Mouse (Mus musculus): ENCODE measurements around the gene Megf11.

The Megf11 gene

DNA sequence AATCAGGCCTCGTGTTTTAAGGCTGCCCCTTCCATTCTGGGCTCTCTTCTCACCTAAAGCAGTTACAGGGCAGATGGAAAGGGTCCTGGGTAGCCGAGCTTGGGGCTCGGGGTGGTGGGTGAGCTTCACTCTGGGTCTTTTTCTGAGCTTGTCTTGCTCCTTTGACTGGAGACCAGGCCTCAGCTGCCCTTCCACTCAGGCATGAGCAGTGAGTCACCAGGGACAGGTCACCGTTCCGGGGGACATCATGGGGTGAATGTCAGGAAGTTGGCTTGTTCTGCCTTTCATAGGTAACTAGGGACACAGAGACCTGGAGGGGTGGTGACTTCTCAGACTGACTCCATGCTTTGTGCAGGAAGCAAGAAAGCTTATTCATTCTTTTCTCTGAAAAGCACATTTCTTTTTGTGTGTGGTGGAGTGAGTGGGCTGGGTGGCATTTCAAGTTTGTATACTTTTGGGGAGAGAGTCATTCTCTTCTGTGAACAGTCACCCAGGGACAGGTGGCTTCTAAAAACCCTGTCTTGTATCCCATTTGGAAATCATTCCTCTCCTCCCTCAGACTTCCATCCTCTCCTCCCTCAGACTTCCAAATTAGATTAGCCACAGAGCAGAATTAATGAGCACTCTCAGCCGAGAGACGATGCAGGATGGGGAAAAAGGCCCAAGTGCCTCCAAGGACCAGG is 10.0 kb downstream of the Megf11 start:
- no peak for DNase-seq

GRCm38 (mm10) chr9:64397108-64397507 is 11.7 kb downstream of the Megf11 start:
- peak; percentile 8 to 20 for DNase-seq

DNA sequence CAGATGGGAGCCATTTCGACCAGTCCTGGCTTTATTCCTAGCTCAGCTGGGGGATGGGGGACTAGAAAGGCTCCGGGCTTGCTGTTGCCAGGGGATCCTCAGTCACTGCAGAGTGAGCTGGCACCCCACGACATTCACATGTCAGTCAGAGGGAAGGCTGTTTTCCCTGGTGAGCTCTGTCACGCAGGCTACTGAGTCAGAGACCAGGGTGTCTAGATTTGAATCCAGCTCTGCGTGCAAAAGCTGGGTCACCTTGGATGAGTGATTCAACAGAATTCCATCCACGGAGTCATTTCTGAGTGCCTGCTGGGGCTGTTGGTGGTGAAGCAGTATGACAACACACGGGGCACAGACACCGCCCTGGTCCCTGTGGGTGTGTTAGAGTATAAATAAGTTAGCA is 13.7 kb downstream of the Megf11 start:
- DNase-seq, result no peak

DNA sequence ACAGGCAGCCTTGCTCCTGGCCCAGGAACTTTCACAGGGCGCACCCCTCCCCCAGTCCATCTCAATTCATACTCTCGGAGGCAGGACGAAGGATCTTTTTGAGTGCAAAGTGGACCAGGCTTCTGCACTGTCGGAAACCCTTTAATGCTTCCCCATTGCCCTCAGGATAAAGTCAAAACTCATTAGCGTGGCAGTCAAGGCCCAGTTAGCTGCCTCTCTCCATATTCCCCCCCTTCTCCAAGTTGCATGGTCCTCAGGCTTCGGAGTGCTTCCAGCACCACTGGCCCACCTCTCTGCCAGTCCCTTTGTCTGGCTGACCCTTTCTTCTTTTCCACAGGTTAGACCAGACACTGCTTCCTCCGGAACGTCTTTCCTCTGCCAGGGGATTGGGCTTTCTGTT is 16.7 kb downstream of the Megf11 start:
- no peak for DNase-seq

DNA sequence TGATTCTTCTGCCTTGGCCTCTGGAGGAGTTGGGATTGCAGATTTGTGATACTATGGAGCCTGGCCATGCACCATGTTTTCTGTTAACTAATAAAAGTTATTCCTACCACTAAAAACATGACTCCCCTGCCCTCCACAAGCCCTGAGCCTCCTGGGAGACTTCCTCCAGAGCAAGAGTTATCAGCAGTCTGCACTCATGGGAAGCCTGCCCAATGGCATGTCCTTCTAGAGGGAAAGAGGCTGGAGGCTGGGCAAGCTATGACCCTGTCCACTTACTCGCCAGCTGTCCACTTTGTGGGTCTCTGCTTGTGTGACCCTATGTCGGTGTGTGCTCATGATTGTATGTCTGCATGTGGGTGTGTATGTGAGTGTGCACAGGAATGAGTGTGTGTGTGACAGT is 21.4 kb downstream of the Megf11 start:
- no peak for DNase-seq

DNA sequence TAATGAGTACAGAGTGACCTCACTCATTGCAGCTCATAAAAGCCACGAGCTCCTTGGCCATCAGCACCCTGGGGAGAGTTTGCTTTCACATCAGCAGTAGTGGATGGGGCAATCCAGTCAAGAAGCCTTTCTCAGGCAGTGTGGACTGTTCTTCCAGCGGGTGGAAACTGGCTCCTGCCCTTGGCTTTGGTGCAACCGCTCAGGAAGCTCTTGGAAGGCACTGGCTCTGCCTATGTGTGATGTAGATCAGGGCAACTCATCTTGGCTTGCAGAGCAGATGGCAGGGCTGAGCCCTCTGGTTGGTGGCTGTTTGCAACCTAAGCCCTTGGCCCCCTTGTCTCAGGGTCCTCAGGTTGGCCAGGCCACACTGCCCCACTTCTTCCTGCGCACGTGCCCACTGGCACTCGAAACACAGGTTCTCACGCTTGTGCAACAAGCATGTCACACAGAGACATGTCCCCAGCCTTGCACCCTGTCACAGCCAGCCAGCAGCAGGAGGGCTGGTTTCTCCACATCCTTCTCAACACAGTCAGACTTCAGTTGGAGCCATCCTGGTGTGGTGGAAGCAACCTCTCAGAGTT is 22.1 kb downstream of the Megf11 start:
- DNase-seq, result no peak

DNA sequence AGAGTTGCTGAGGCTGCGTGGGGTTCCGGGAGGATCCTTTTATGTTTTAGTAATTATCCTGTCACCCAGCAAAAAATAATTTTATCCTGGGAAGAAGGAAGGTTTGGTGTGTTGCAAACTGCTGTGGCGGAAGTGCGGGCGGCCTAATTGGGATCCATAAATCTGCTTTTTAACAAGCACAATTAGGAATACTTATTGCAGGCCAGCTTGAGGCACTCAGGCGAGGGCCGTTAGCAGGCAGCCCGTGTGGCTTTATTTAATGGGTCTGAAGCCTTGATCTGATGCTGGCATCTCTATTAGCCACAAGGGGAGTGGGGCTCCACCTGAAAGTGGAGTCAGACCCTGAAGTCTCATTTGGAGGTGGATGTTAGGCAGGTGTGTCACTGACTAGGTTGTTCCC is 23.4 kb downstream of the Megf11 start:
- no peak for DNase-seq

- no peak for DNase-seq
Measured at GRCm38 (mm10) chr9:64420471-64420870, 35.0 kb downstream of the Megf11 start.

DNA sequence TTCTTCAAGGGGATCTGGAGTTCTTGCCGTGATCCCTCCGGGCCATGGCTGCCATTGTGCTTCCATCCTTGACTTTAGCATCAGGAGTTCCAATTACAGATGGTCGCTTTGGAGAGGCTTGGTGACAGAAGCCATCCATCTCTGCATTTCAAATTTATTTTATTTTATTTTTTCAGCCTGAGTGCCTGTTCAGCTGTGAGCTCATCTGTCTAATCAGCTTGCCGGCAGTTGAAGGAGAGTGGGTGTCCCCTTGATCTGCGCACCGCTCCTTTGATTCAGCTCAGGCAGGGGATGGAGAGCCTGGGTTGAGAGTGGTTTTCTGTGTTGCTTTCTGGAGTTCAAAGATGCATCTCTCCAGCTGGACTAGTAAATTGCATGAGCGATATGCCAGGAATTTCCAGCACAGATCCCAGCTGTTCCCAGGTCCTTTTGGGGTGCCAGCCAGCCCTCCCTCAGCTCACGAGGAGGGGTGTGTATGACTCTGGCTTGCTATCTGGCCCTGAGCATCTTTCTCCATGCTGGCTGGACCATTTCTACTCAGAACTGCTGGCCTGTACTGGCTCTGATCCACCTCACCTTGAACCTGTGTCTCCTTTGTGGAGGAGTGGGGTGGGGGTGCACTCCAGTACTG is 36.7 kb downstream of the Megf11 start:
- DNase-seq, result no peak

GRCm38 (mm10) chr9:64423912-64424311 is 38.5 kb downstream of the Megf11 start:
- no peak for DNase-seq

DNA sequence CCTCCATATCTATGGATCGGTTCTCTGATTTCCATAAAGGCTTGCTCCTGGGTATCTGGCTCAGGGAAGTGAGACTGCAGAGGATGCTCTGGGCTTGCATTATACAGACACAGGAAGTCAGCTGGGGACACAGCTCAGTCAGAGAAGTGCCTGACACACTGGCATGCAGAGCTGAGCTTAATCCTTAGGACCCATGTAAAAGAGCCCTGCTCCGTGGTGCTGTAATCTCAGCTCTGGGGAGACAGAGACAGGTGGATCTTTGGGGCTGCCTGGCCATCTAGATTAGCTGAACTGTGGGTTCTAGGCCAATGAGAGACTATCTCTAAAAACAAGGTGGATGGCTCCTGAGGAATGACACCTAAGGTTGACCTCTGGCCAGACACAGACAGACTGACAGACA is 50.7 kb downstream of the Megf11 start:
- DNase-seq, result no peak

GRCm38 (mm10) chr9:64440101-64440500 is 54.7 kb downstream of the Megf11 start:
- no peak for DNase-seq

- no peak for DNase-seq
Measured at GRCm38 (mm10) chr9:64445981-64446380, 60.6 kb downstream of the Megf11 start.

- DNase-seq, result no peak
Measured at GRCm38 (mm10) chr9:64447070-64447469, 61.6 kb downstream of the Megf11 start.

DNA sequence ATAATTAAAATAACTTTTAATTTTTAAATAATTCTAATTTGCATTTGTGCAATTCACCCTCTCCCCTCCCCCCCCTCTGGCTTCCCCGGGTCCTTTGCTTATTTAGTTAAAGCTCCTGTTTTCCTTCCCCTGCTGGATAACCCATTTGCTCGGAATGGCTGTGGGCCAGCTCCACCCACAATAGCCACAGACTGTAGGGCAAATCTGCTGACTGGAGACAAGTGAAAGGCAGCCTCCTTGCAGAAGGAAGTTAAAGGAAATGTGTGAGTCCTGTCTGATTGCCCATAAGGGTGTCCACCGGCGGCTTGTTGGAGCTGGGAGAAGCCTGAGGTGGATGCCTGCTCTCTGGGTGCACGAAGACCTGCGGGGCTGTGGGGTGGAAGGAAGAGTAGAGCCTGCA is 62.1 kb downstream of the Megf11 start:
- no peak for DNase-seq

DNA sequence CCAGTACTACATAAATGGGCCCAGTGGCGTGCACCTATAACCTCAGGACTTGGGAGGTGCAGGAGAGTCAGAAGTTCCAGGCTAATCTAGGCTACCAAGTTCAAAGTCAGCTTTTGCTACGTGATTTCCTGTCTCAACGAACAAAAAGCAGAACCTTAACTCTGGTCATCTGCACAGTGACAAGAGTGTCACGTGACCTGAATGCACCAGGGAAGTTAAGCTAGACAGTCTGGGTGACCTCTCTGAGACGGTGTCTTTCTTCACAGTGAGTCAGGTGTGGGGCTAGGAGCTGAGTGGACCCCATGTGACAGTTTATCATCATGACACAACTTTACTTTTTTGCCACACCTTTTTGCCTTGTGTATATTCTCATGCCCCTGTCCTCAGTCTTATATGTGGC is 67.3 kb downstream of the Megf11 start:
- DNase-seq, result no peak

DNA sequence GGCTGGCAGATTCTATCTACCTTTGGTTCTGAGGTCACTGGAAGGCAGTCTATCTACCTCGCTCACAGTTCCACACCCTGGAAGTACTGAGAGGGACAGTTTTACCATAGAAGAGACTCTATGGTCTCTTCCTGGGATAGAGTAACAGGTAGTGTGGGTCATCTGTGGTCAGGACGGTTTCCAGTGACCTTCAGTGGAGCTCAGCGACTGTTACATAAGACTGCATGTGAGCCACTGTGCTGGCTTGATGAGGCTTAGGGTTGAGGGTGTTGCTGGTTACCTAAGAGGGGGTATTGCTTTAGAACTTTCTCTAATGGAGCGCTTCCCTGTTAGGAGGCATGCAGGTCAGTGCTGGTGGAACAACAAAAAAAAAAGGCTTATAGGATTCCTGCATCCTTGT is 68.8 kb downstream of the Megf11 start:
- no peak for DNase-seq

GRCm38 (mm10) chr9:64455910-64456309 is 70.5 kb downstream of the Megf11 start:
- DNase-seq, result no peak

- no peak for DNase-seq
Measured at GRCm38 (mm10) chr9:64457596-64457995, 72.2 kb downstream of the Megf11 start.

DNA sequence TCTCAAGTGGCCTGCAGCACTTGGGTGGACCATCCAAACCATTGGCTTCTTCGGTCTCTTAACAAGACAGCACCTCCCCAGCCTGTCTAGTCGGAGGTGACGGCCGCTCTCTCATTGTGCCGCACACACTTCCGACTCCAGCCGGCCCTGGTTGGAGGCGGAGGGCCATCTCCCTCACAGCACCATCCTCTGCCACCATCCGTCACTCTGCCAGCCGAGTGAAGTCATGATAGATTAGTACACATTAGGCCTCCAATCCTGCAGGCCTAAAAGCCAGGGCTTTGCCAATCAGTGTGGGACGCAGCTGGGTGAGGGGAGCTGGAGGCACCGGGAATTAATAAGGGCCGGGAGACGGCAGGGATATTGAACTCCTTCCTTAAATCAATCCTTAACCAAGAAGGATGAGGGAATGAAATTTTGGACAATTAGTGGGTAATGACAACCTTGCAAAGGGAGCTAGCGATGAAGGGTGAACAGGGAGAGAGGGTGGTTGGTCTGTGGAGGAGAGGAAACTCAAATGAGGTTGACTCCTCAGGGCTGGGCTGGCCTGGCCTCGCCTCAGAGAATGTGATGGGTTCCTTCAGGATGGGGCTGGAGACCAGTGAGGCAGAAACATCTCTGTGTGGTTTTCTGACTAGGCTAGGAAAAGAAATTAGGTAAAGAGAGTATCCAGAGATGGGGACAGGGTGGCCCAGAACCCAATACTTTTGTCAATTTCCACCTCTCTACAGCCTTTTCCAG is 76.3 kb downstream of the Megf11 start:
- no peak for DNase-seq

GRCm38 (mm10) chr9:64462870-64463269 is 77.4 kb downstream of the Megf11 start:
- no peak for DNase-seq

DNA sequence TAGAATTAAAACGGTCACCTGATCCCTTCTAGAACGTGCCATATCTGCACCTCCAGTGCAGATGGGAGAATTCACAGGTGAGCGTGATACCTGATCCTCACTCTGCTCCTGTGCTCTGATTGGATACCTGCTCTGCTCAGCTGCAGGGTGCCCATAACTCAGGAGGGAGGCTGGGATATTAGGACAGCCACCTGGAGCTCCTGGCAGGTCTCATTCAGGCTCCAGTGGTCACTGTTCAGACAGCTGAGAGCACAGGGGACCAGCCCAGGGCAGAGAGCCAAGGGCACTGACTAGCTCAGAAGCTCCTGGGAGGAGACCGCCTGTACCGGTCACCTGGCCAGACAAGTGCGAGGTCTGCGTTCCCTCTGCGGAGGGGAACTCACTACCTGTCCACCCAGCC is 80.7 kb downstream of the Megf11 start:
- DNase-seq, result no peak

GRCm38 (mm10) chr9:64466564-64466963 is 81.1 kb downstream of the Megf11 start:
- no peak for DNase-seq

- no peak for DNase-seq
Measured at GRCm38 (mm10) chr9:64470806-64471205, 85.4 kb downstream of the Megf11 start.
